Mouse (Mus musculus): Measurements from ENCODE around the gene Aldh4a1.

The Aldh4a1 gene

GRCm38 (mm10) chr4:139623434-139624115, 909 bp downstream of the Aldh4a1 start:
- no peak for DNase-seq (ENCODE audit: low read depth)

GRCm38 (mm10) chr4:139624116-139624489, 1.4 kb downstream of the Aldh4a1 start:
- no peak for DNase-seq (ENCODE audit: low read depth)

GRCm38 (mm10) chr4:139624706-139625105, 2.0 kb downstream of the Aldh4a1 start:
- DNase-seq (ENCODE audit: low read depth) = peak; percentile 44

- DNase-seq (ENCODE audit: low read depth) = no peak
These were observed 4.7 kb downstream of the Aldh4a1 start for GRCm38 (mm10) chr4:139627361-139627760.

- no peak for DNase-seq (ENCODE audit: low read depth)
These were observed 7.5 kb downstream of the Aldh4a1 start for GRCm38 (mm10) chr4:139630171-139630570.

- no peak for DNase-seq (ENCODE audit: low read depth)
These were observed 8.5 kb downstream of the Aldh4a1 start for GRCm38 (mm10) chr4:139631141-139631540.

GRCm38 (mm10) chr4:139631569-139632253, 9.0 kb downstream of the Aldh4a1 start:
- DNase-seq (ENCODE audit: low read depth) = no peak

GRCm38 (mm10) chr4:139632254-139632580, 9.6 kb downstream of the Aldh4a1 start:
- DNase-seq (ENCODE audit: low read depth) = no peak

- no peak for DNase-seq (ENCODE audit: low read depth)
These were observed 13.7 kb downstream of the Aldh4a1 start for GRCm38 (mm10) chr4:139636373-139636772.

- no peak for DNase-seq (ENCODE audit: low read depth)
These were observed 15.2 kb downstream of the Aldh4a1 start for GRCm38 (mm10) chr4:139637847-139638246.

GRCm38 (mm10) chr4:139638356-139638755, 15.7 kb downstream of the Aldh4a1 start:
- no peak for DNase-seq (ENCODE audit: low read depth)

GRCm38 (mm10) chr4:139639801-139640200, 17.1 kb downstream of the Aldh4a1 start:
- DNase-seq (ENCODE audit: low read depth) = no peak

GRCm38 (mm10) chr4:139640333-139640732, 17.7 kb downstream of the Aldh4a1 start:
- no peak for DNase-seq (ENCODE audit: low read depth)

- DNase-seq (ENCODE audit: low read depth) = no peak
These were observed 18.1 kb downstream of the Aldh4a1 start for GRCm38 (mm10) chr4:139640775-139641174.

GRCm38 (mm10) chr4:139641829-139642425, 19.3 kb downstream of the Aldh4a1 start:
- DNase-seq (ENCODE audit: low read depth) = no peak

- DNase-seq (ENCODE audit: low read depth) = no peak
These were observed 21.3 kb downstream of the Aldh4a1 start for GRCm38 (mm10) chr4:139643972-139644371.

GRCm38 (mm10) chr4:139646916-139647315, 24.2 kb downstream of the Aldh4a1 start:
- no peak for DNase-seq (ENCODE audit: low read depth)

GRCm38 (mm10) chr4:139650086-139650743, 27.5 kb downstream of the Aldh4a1 start:
- DNase-seq (ENCODE audit: low read depth) = no peak

GRCm38 (mm10) chr4:139650907-139651306, 28.2 kb downstream of the Aldh4a1 start:
- no peak for DNase-seq (ENCODE audit: low read depth)

GRCm38 (mm10) chr4:139653238-139653637, 30.6 kb downstream of the Aldh4a1 start, which contains the start of gene Tas1r2:
Tas1r2 (plus strand) TSS chr4:139653538.
- DNase-seq (ENCODE audit: low read depth) = no peak

- no peak for DNase-seq (ENCODE audit: low read depth)
These were observed 39.2 kb downstream of the Aldh4a1 start for GRCm38 (mm10) chr4:139661897-139662296.

- no peak for DNase-seq (ENCODE audit: low read depth)
These were observed 45.0 kb downstream of the Aldh4a1 start for GRCm38 (mm10) chr4:139667632-139668031.

- peak; percentile 10 for DNase-seq (ENCODE audit: low read depth)
These were observed 47.2 kb downstream of the Aldh4a1 start for GRCm38 (mm10) chr4:139669847-139670246.

All from fibroblast of lung, adult 2 months (primary cell).